Mouse (Mus musculus) heart, embryonic 10.5 days (tissue): ENCODE measurements at regions not wholly inside any gene's neighbourhood (a gene's known extent, or its start where the extent isn't known, plus 50 kb on each side); places are given as distances from the start of the nearest gene placed in this dataset.

Source experiments
- DNase-seq: peaks from one replicate; pipeline ENCODE4 v3.0.0-alpha.2; 2017; ENCODE audit warnings: low spot score
- H3K27ac ChIP-seq: fragments of 300-500 bp; sonication (generic); 2 replicates; pipeline ENCODE4 v1.5.1; 2016; ENCODE audit warnings: mild to moderate bottlenecking
- H3K27me3 ChIP-seq: fragments of 300-500 bp; sonication (generic); 2 replicates; pipeline ENCODE4 v1.6.1; 2016; ENCODE audit warnings: mild to moderate bottlenecking; ENCODE audit not compliant: poor library complexity, insufficient read depth, severe bottlenecking
- H3K36me3 ChIP-seq: fragments of 300-500 bp; sonication (generic); 2 replicates; pipeline ENCODE4 v1.6.1; 2016; ENCODE audit warnings: mild to moderate bottlenecking, moderate library complexity
- H3K4me1 ChIP-seq: fragments of 300-500 bp; sonication (generic); 2 replicates; pipeline ENCODE4 v1.6.1; 2016; ENCODE audit warnings: mild to moderate bottlenecking
- H3K4me3 ChIP-seq: fragments of 300-500 bp; sonication (generic); 2 replicates; pipeline ENCODE4 v1.5.1; 2016; ENCODE audit warnings: mild to moderate bottlenecking, moderate library complexity
- H3K9me3 ChIP-seq: fragments of 300-500 bp; sonication (generic); 2 replicates; pipeline ENCODE4 v1.6.1; 2016; ENCODE audit warnings: mild to moderate bottlenecking, moderate library complexity
- WGBS: fragments of 180-500 bp; shearing (Covaris S2); methylation state at CpG from one replicate; pipeline ENCODE4 v1.1.7; 2016; 5-methylcytosine and 5-hydroxymethylcytosine counted together

GRCm38 (mm10) chr4:7987346-7987745, 251.5 kb downstream of the Car8 start:
- H3K4me1 ChIP-seq: no peaks in the 10 kb centered on the region
- H3K27me3 ChIP-seq: no peaks in the 10 kb centered on the region
- WGBS: 71% methylated on average over 3 of the region's 3 CpGs
- H3K4me3 ChIP-seq: no peak overlapping the region
- H3K36me3 ChIP-seq: no peaks in the 10 kb centered on the region
- H3K9me3 ChIP-seq: no peaks in the 10 kb centered on the region
- DNase-seq: no peak
- no peak overlapping the region for H3K27ac ChIP-seq

- WGBS: 83% methylated on average over 6 of the region's 6 CpGs
These were observed 254.0 kb downstream of the Car8 start for GRCm38 (mm10) chr4:7984814-7985213.

GRCm38 (mm10) chr4:7979772-7980351, 259.0 kb downstream of the Car8 start:
- no peak for DNase-seq
- Histone ChIP-seq H3K27me3 (no peaks in the 10 kb centered on the region), H3K9me3 (no peaks in the 10 kb centered on the region), H3K4me3 (no peak overlapping the region), H3K36me3 (no peaks in the 10 kb centered on the region), H3K27ac (no peak overlapping the region), H3K4me1 (no peaks in the 10 kb centered on the region)
- 81% methylated on average over 12 of the region's 12 CpGs for WGBS

More at GRCm38 (mm10) chr4:7984814-7985213, 254.0 kb downstream of the Car8 start:
- Histone ChIP-seq H3K4me3 (no peak overlapping the region), H3K27ac (no peak overlapping the region), H3K36me3 (no peaks in the 10 kb centered on the region), H3K4me1 (no peaks in the 10 kb centered on the region), H3K9me3 (no peaks in the 10 kb centered on the region), H3K27me3 (no peaks in the 10 kb centered on the region)
- DNase-seq: no peak

GRCm38 (mm10) chr4:7977661-7978444, 261.0 kb downstream of the Car8 start:
- H3K4me3 ChIP-seq: no peak overlapping the region
- no peaks in the 10 kb centered on the region for H3K9me3 ChIP-seq
- 77% methylated on average over 5 of the region's 5 CpGs for WGBS
- H3K4me1 ChIP-seq: no peaks in the 10 kb centered on the region
- no peak overlapping the region for H3K27ac ChIP-seq
- DNase-seq: no peak
- no peaks in the 10 kb centered on the region for H3K27me3 ChIP-seq
- H3K36me3 ChIP-seq: no peaks in the 10 kb centered on the region

GRCm38 (mm10) chr4:7970272-7970671, 268.6 kb downstream of the Car8 start:
- H3K27me3 ChIP-seq: no peaks in the 10 kb centered on the region
- H3K4me3 ChIP-seq: no peak overlapping the region
- no peak overlapping the region for H3K27ac ChIP-seq
- no peak for DNase-seq
- H3K36me3 ChIP-seq: no peaks in the 10 kb centered on the region
- no peaks in the 10 kb centered on the region for H3K4me1 ChIP-seq
- H3K9me3 ChIP-seq: no peaks in the 10 kb centered on the region
- WGBS: 54% methylated on average over 6 of the region's 6 CpGs

- Histone ChIP-seq H3K4me3 (no peak overlapping the region), H3K27me3 (no peaks in the 10 kb centered on the region), H3K4me1 (no peaks in the 10 kb centered on the region), H3K9me3 (no peaks in the 10 kb centered on the region), H3K36me3 (no peaks in the 10 kb centered on the region), H3K27ac (no peak overlapping the region)
- WGBS: 85% methylated on average over 5 of the region's 5 CpGs
- DNase-seq: no peak
These were observed 273.2 kb downstream of the Car8 start for GRCm38 (mm10) chr4:7965663-7966062.

- DNase-seq: no peak
- no peak overlapping the region for H3K27ac ChIP-seq
These were observed 277.2 kb downstream of the Car8 start for GRCm38 (mm10) chr4:7961521-7962172.

GRCm38 (mm10) chr4:7960335-7960734, 278.5 kb downstream of the Car8 start:
- WGBS: 89% methylated on average over 2 of the region's 2 CpGs
- no peak overlapping the region for H3K27ac ChIP-seq
- H3K4me3 ChIP-seq: no peak overlapping the region
- H3K4me1 ChIP-seq: no peaks in the 10 kb centered on the region
- no peak for DNase-seq
- no peaks in the 10 kb centered on the region for H3K27me3 ChIP-seq
- no peaks in the 10 kb centered on the region for H3K9me3 ChIP-seq
- no peaks in the 10 kb centered on the region for H3K36me3 ChIP-seq

More at GRCm38 (mm10) chr4:7961521-7962172, 277.2 kb downstream of the Car8 start:
- WGBS: 73% methylated on average over 5 of the region's 5 CpGs
- Histone ChIP-seq H3K36me3 (no peaks in the 10 kb centered on the region), H3K9me3 (no peaks in the 10 kb centered on the region), H3K27me3 (no peaks in the 10 kb centered on the region), H3K4me1 (no peaks in the 10 kb centered on the region), H3K4me3 (no peak overlapping the region)

GRCm38 (mm10) chr4:7948020-7948419, 290.8 kb downstream of the Car8 start:
- Histone ChIP-seq H3K4me3 (no peak overlapping the region), H3K36me3 (no peaks in the 10 kb centered on the region), H3K27me3 (no peaks in the 10 kb centered on the region), H3K9me3 (no peaks in the 10 kb centered on the region), H3K27ac (no peak overlapping the region), H3K4me1 (no peaks in the 10 kb centered on the region)
- WGBS: 77% methylated on average over 1 of the region's 1 CpGs
- no peak for DNase-seq

GRCm38 (mm10) chr4:7921503-7921902, 317.3 kb downstream of the Car8 start:
- no peaks in the 10 kb centered on the region for H3K4me1 ChIP-seq
- no peaks in the 10 kb centered on the region for H3K27me3 ChIP-seq
- H3K27ac ChIP-seq: no peak overlapping the region
- H3K36me3 ChIP-seq: no peaks in the 10 kb centered on the region
- H3K9me3 ChIP-seq: no peaks in the 10 kb centered on the region
- WGBS: 70% methylated on average over 2 of the region's 2 CpGs
- no peak for DNase-seq
- no peak overlapping the region for H3K4me3 ChIP-seq

- no peak overlapping the region for H3K27ac ChIP-seq
- H3K4me1 ChIP-seq: no peaks in the 10 kb centered on the region
- no peak overlapping the region for H3K4me3 ChIP-seq
- H3K9me3 ChIP-seq: no peaks in the 10 kb centered on the region
- DNase-seq: no peak
- no peaks in the 10 kb centered on the region for H3K27me3 ChIP-seq
- 82% methylated on average over 2 of the region's 2 CpGs for WGBS
- H3K36me3 ChIP-seq: no peaks in the 10 kb centered on the region
These were observed 325.6 kb downstream of the Car8 start for GRCm38 (mm10) chr4:7913191-7913590.

GRCm38 (mm10) chr4:7912675-7913074, 326.2 kb downstream of the Car8 start:
- Histone ChIP-seq H3K4me1 (no peaks in the 10 kb centered on the region), H3K27ac (no peak overlapping the region), H3K36me3 (no peaks in the 10 kb centered on the region), H3K27me3 (no peaks in the 10 kb centered on the region), H3K9me3 (no peaks in the 10 kb centered on the region), H3K4me3 (no peak overlapping the region)
- DNase-seq: no peak
- 88% methylated on average over 2 of the region's 2 CpGs for WGBS

- Histone ChIP-seq H3K27ac (no peak overlapping the region), H3K4me3 (no peak overlapping the region), H3K4me1 (no peaks in the 10 kb centered on the region), H3K27me3 (no peaks in the 10 kb centered on the region), H3K36me3 (no peaks in the 10 kb centered on the region), H3K9me3 (no peaks in the 10 kb centered on the region)
- DNase-seq: no peak
- 65% methylated on average over 1 of the region's 1 CpGs for WGBS
These were observed 335.7 kb downstream of the Car8 start for GRCm38 (mm10) chr4:7903130-7903529.
